Mouse (Mus musculus) natural killer cell, adult 2 months (primary cell): ENCODE data around the gene Oas1c.
A peak's percentile ranks its signal among the peaks of the same experiment; 100 is the strongest.

Experiments
- DNase-seq, 2 experiments: peaks; one replicate each; pipeline ENCODE4 v3.0.0; 2022; ENCODE audit warnings: low spot score in 2 of 2

The Oas1c gene

GRCm38 (mm10) chr5:120781646-120782045, 30.7 kb downstream of the Oas1c start:
- no peak for DNase-seq

- DNase-seq = no peak
These were observed 32.4 kb downstream of the Oas1c start for GRCm38 (mm10) chr5:120779922-120780321.

- DNase-seq = peak in 1 of 2 experiments; percentile 26
These were observed 33.4 kb downstream of the Oas1c start for GRCm38 (mm10) chr5:120778941-120779340.

GRCm38 (mm10) chr5:120777478-120777877, 34.8 kb downstream of the Oas1c start, which contains the start of gene Oas3:
Gene Oas3, minus strand, starts transcription at chr5:120777661.
- DNase-seq = peak; percentile 21 to 25

- DNase-seq = no peak
These were observed 35.5 kb downstream of the Oas1c start for GRCm38 (mm10) chr5:120776801-120777200.

- DNase-seq = peak; percentile 65 to 71
These were observed 36.9 kb downstream of the Oas1c start for GRCm38 (mm10) chr5:120775287-120775985.

GRCm38 (mm10) chr5:120769396-120769795, 42.9 kb downstream of the Oas1c start:
- no peak for DNase-seq

- no peak for DNase-seq
These were observed 47.3 kb downstream of the Oas1c start for GRCm38 (mm10) chr5:120765010-120765409.

- no peak for DNase-seq
These were observed 50.4 kb downstream of the Oas1c start for GRCm38 (mm10) chr5:120761901-120762300.

GRCm38 (mm10) chr5:120754215-120754614, 58.1 kb downstream of the Oas1c start:
- DNase-seq = peak; percentile 35 to 58

GRCm38 (mm10) chr5:120752786-120753185, 59.5 kb downstream of the Oas1c start:
- no peak for DNase-seq

- DNase-seq = no peak
These were observed 61.1 kb downstream of the Oas1c start for GRCm38 (mm10) chr5:120751206-120751605.
